Mouse (Mus musculus) lung, postnatal 0 days (tissue): Measurements from ENCODE around the gene Dusp12.
A peak's percentile ranks its signal among the peaks of the same experiment; 100 is the strongest.

ENCODE experiments used
- CTCF ChIP-seq: IDR thresholded peaks from 2 replicates; pipeline ENCODE4 v1.5.1; 2016; ENCODE audit warnings: antibody characterized with exemption, mild to moderate bottlenecking
- EP300 ChIP-seq: IDR thresholded peaks from 2 replicates; pipeline ENCODE4 v1.6.1; 2016; ENCODE audit warnings: antibody characterized with exemption, mild to moderate bottlenecking, control low read depth

DNA sequence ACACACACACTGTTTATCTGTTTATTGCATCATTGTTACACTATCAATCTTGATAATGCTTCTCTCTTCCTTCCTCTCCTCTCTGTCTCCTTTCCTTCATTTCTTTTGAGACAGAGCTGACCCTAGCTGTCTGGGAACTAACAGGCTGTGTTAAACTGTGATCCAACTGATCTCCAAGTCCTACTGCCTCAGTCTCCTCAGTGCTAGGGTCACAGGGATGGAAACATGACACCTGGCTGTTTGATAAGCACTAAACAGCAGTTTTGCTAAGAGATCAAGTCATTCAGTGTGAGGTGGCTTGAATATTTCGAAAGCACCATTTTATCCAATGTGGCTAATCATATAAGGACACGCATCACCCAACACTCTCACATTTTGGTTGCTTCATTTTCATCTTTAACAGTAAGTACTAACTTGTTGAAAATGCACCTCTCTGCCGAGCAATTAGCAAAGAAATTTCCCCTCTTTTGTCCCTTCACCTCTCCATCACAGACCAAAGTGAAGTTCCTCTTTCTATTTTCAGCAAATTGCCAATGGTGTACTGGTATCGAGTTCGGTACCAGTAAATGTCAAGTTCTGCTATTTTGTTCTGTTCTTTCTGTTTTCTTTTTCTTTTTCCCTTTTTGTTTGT, 11.4 kb upstream of the Dusp12 start:
- no peak for TF ChIP-seq CTCF
- peak; percentile 33; the same call in 1 of the 2 replicates for TF ChIP-seq EP300
